9 mouse cellular contexts compared by ENCODE assay signal in genomic region chr5:89763189-89764187, GRCm38 (mm10).
DNase-seq lines count a peak whose midpoint lies in the region; ATAC-seq and TF ChIP-seq lines count a peak whose summit lies in the region.
"Had no signal": no experiment of that assay in that cellular context is flagged by ENCODE, and none has a peak within 500 bp of the region (broad histone marks: within the 10 kb centered on the region; RNA-seq: fewer than 3 reads in every experiment).

No protein-coding gene starts in this region.

- peak; percentile 2 for DNase-seq in ZHBTc4 (ENCODE audit: low read depth, low spot score)
- DNase-seq in c-Kit-positive CD71-positive TER-119-negative erythroid progenitor cells, embryonic 14.5 days (ENCODE audit: low read depth) = peak; percentile 40
- DNase-seq in hindbrain, embryonic 10.5 days (ENCODE audit: low spot score) = peak; percentile 35
- no peak for DNase-seq in urinary bladder, postnatal 36 days (ENCODE audit: low spot score in 2 of 2)
- DNase-seq in layer of hippocampus, adult 18-20 months (ENCODE audit: low spot score in 2 of 2) = no peak
- no peak for DNase-seq in lung, postnatal 0 days (ENCODE audit: low spot score)
- DNase-seq: thymus, postnatal 4 days had no signal

- no peak for TF ChIP-seq EP300 in lung, postnatal 0 days (IDR thresholded peaks at IDR 0.05)

- H3K9me3 ChIP-seq in hindbrain, embryonic 10.5 days = no peaks in the 10 kb centered on the region
- H3K9me3 ChIP-seq in midbrain, embryonic 15.5 days = no peaks in the 10 kb centered on the region
- H3K9me3 ChIP-seq in lung, postnatal 0 days (ENCODE audit: low read length) = no peaks in the 10 kb centered on the region

- H3K27me3 ChIP-seq in hindbrain, embryonic 10.5 days (ENCODE audit: insufficient read depth, poor library complexity, severe bottlenecking) = peaks cover 16% of the 10 kb centered on the region
- peaks cover 7% of the 10 kb centered on the region; the same call in 1 of the 2 replicates for H3K27me3 ChIP-seq in midbrain, embryonic 15.5 days (replicated peaks)
- H3K27me3 ChIP-seq in lung, postnatal 0 days (replicated peaks; ENCODE audit: insufficient read depth, low read length) = no peaks in the 10 kb centered on the region

- peak; percentile 94 for ATAC-seq in midbrain, embryonic 15.5 days (replicated peaks)
- no peak for ATAC-seq in lung, postnatal 0 days

- H3K27ac ChIP-seq in hindbrain, embryonic 10.5 days = peak overlapping the region; percentile 73
- H3K27ac ChIP-seq in midbrain, embryonic 15.5 days = no peak overlapping the region
- H3K27ac ChIP-seq in lung, postnatal 0 days (ENCODE audit: low read length) = no peak overlapping the region
- H3K27ac ChIP-seq: kidney, postnatal 0 days had no signal

- H3K36me3 ChIP-seq in hindbrain, embryonic 10.5 days = no peaks in the 10 kb centered on the region
- H3K36me3 ChIP-seq in midbrain, embryonic 15.5 days (replicated peaks) = no peaks in the 10 kb centered on the region
- H3K36me3 ChIP-seq in lung, postnatal 0 days (ENCODE audit: insufficient read depth, low read length) = no peaks in the 10 kb centered on the region

- peak overlapping the region; percentile 8 for H3K4me2 ChIP-seq in midbrain, embryonic 15.5 days
- no peak overlapping the region for H3K4me2 ChIP-seq in lung, postnatal 0 days (replicated peaks; ENCODE audit: low read depth, low read length)

- no peak for TF ChIP-seq CTCF in lung, postnatal 0 days (IDR thresholded peaks at IDR 0.05)

- 12% methylated on average over 11 of the region's 11 CpGs for WGBS in hindbrain, embryonic 10.5 days
- 4% methylated on average over 11 of the region's 11 CpGs for WGBS in midbrain, embryonic 15.5 days
- 22% methylated on average over 11 of the region's 11 CpGs for WGBS in lung, postnatal 0 days

- no peak overlapping the region for H3K9ac ChIP-seq in midbrain, embryonic 15.5 days
- H3K9ac ChIP-seq in lung, postnatal 0 days (replicated peaks; ENCODE audit: low read depth) = no peak overlapping the region

- H3K4me1 ChIP-seq in hindbrain, embryonic 10.5 days (replicated peaks) = peaks cover 22% of the 10 kb centered on the region
- peaks cover 3% of the 10 kb centered on the region; the same call in 1 of the 2 replicates for H3K4me1 ChIP-seq in midbrain, embryonic 15.5 days
- no peaks in the 10 kb centered on the region for H3K4me1 ChIP-seq in lung, postnatal 0 days (ENCODE audit: insufficient read depth, low read depth, low read length)

- H3K4me3 ChIP-seq in hindbrain, embryonic 10.5 days = no peak overlapping the region; the same call in 1 of the 2 replicates
- no peak overlapping the region for H3K4me3 ChIP-seq in midbrain, embryonic 15.5 days
- no peak overlapping the region for H3K4me3 ChIP-seq in lung, postnatal 0 days (ENCODE audit: low read depth, low read length)

Comparison
In these comparisons a context has a peak if more than half of its experiments do, and no peak if none do; other contexts are left out.
1. DNase-seq: peak in ZHBTc4 (single experiment), c-Kit-positive CD71-positive TER-119-negative erythroid progenitor cells, embryonic 14.5 days (single experiment) and hindbrain, embryonic 10.5 days (single experiment); none in urinary bladder, postnatal 36 days (0 of 2), layer of hippocampus, adult 18-20 months (0 of 2) and lung, postnatal 0 days (single experiment).